Mouse (Mus musculus) megakaryocyte, embryonic 14.5 days (primary cell): ENCODE results near the gene Fgg. TPM values are rescaled to one million over a fixed set of nuclear protein-coding genes. Genes with fewer than 3 reads are reported as not detected.

ENCODE experiments used
- H3K27me3 ChIP-seq: replicated peaks from 2 replicates; pipeline ENCODE3; 2012; ENCODE audit warnings: inconsistent platforms
- H3K36me3 ChIP-seq: replicated peaks from 2 replicates; pipeline ENCODE3; 2012; ENCODE audit warnings: low read length, inconsistent platforms, mixed read lengths
- H3K4me1 ChIP-seq: 2 replicates; pipeline ENCODE4 v1.6.1; 2012; ENCODE audit warnings: inconsistent platforms
- H3K4me3 ChIP-seq: replicated peaks from 2 replicates; pipeline ENCODE3; 2012; ENCODE audit warnings: moderate library complexity, mild to moderate bottlenecking, inconsistent platforms
- H3K9me3 ChIP-seq: 2 replicates; pipeline ENCODE4 v1.6.1; 2012; ENCODE audit warnings: inconsistent platforms
- FLI1 ChIP-seq: IDR thresholded peaks from 2 replicates; pipeline ENCODE4 v1.6.1; 2012; ENCODE audit warnings: low read length, inconsistent platforms, mixed read lengths
- GATA1 ChIP-seq: IDR thresholded peaks from 3 replicates; pipeline ENCODE4 v1.6.1; 2012; ENCODE audit warnings: mixed read lengths, low read length, inconsistent platforms, borderline replicate concordance
- polyA plus RNA-seq: library from polyadenylated mRNA; stranded (reverse); fragments of >175 nt; gene quantifications from 2 replicates; pipeline ENCODE4 v1.2.3, GENCODE M21; 2012; ENCODE audit warnings: low replicate concordance; ENCODE audit not compliant: insufficient read depth

The Fgg gene
- polyA plus RNA-seq, 1 experiment = not detected

DNA sequence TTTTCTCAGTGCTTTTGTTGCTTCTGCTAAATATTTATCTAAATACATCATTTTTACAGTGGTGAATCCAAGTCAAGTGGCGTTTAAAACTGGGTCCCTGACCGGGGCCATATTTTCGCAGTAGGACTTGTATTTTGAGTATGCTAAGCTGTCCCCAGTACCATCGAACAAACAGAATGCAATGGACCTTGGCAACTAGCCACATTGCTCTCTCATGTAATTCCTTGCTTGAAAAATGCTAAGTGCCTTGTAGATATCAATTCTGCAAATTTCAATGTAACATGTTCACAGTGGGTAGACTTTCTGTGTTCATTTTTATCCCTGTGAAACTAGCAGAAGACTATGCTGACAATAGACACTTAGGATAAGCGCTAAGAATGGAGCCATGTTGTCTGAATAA is 13.7 kb downstream of the Fgg start:
- H3K4me3 ChIP-seq = no peak overlapping the region
- H3K27me3 ChIP-seq = peaks cover 2% of the 10 kb centered on the region
- TF ChIP-seq FLI1 = no peak
- TF ChIP-seq GATA1 = no peak
- H3K4me1 ChIP-seq = no peaks in the 10 kb centered on the region; the same call in 1 of the 2 replicates
- H3K9me3 ChIP-seq = 0 out of 2 replicates have a peak, but pooled peaks cover 4% of the 10 kb centered on the region
- no peaks in the 10 kb centered on the region for H3K36me3 ChIP-seq

DNA sequence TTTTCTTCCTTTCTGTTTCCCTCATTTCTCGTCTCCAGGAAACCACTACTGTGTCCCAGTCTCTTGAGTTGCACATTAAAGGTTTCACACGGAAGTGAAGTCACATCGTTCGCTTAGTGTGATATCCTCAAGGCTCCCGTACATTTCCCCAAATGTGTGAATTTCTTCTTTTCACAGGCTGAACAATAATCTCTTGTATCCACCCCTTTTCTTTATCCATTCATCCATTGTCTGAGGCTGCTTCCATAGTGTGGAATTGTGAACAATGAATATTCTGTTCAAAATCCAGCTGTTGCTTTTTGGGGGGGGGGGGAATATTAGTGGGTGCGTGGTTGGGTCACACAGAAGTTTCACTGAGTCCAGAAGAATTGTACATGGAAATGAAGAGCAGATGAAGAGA is 17.5 kb downstream of the Fgg start:
- Histone ChIP-seq H3K27me3 (peaks cover 2% of the 10 kb centered on the region), H3K36me3 (no peaks in the 10 kb centered on the region), H3K4me1 (no peaks in the 10 kb centered on the region), H3K9me3 (0 out of 2 replicates have a peak, but pooled peaks cover 4% of the 10 kb centered on the region), H3K4me3 (no peak overlapping the region)
- TF ChIP-seq GATA1 (no peak), FLI1 (no peak)

DNA sequence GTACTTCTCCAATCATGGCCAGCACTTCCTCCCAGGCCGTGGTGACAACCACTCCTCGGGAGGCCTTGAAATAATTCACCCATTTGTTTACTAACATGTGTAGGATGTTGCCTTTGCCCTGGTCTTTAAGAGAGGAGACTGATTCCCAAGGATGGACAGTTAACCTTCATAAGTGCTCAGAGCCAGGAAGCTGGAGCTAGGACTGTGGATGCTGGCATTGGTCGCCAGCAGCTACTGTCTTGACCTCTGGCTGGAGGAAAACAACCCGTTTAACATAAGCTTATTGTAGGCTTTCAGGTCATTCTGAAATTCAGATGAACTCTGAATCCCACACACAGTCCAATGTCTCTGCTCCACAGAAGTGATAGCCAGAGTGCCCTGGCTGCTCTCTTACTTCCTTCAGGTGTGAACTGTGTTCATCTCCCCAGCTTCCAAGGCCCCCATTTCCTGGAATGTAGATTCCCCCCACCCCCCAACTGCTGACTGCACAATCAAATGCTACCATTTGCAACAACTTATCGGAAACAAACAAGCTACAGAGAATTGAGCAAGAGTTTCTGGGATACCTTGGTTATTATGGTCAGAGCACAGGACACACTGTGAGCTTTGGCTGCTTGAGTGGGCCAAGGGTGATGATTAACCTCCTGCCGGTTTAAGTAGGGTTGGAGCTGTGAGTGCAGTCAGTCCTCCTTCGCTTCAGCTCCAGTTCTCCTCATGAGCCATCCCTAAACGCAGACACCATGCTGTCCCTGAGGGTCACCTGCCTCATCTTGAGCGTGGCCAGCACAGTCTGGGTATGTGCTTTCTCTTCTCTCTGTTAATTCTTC is 18.2 kb downstream of the Fgg start, which contains the start of gene Fga:
Gene Fga, plus strand, starts transcription at position 602 of the 827 bp plus-strand sequence.
- Histone ChIP-seq H3K4me3 (no peak within 1 kb of the TSS), H3K9me3 (no peaks in the 10 kb centered on the region), H3K4me1 (no peaks in the 10 kb centered on the region), H3K36me3 (no peaks in the 10 kb centered on the region), H3K27me3 (peaks cover 2% of the 10 kb centered on the region)
- TF ChIP-seq GATA1 = no peak
- no peak for TF ChIP-seq FLI1

DNA sequence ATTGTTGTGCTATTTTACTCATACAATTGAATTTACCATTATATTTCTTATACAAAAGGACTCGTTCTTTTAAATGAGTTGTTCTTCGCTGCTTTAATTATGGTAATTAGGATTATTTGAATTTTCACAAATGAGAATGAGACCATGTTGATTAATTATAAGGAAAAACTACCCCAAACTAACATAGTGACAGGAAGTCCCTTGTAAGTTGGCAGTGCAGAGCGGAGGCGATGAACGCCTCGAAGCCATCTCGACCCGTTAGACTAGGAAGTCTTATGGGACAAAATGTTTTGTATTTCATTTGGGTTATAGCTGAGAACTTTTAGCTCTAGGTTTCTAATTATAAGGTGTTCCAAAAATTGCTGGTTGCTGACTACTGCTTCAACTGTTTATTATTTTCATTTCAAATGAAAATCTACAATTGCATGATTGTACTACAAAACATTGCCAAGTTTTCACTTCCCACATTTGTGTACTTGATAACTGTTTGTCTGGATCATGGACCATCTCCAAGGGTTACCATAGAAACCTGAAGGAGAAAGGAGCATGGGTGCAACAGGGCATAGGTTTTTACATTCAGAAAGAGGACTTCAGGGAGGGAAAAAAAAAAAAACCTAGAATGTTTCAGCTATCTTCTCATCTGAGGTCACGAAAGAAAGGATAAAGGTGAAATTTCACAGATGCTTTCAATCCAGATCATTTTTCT is 20.2 kb downstream of the Fgg start:
- H3K36me3 ChIP-seq = no peaks in the 10 kb centered on the region
- peaks cover 2% of the 10 kb centered on the region for H3K27me3 ChIP-seq
- H3K4me3 ChIP-seq = no peak overlapping the region
- no peaks in the 10 kb centered on the region for H3K9me3 ChIP-seq
- no peaks in the 10 kb centered on the region for H3K4me1 ChIP-seq
- TF ChIP-seq FLI1 = no peak
- TF ChIP-seq GATA1 = no peak

DNA sequence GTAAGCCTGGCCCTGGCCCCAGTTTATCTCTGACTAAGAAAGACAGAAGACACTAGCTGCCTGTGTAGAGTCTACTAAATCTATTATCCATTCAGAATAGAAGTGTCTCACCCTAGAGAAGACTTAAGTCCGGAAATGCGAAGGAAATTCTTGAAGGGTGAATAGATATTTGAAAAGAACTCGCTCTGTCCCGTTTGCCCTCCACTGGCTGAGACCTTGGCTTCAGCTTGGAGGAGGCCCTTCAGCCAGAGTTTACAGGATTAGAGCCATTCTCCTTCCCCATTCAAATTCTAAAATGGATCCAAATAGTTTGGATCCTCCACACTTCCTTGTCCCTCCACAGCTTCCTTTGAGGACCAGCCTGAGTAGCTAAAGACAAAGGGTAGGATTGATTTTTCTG is 22.8 kb downstream of the Fgg start:
- Histone ChIP-seq H3K36me3 (no peaks in the 10 kb centered on the region), H3K27me3 (peaks cover 7% of the 10 kb centered on the region), H3K4me3 (no peak overlapping the region), H3K4me1 (no peaks in the 10 kb centered on the region), H3K9me3 (peaks cover 4% of the 10 kb centered on the region; the same call in 1 of the 2 replicates)
- no peak for TF ChIP-seq GATA1
- no peak for TF ChIP-seq FLI1

DNA sequence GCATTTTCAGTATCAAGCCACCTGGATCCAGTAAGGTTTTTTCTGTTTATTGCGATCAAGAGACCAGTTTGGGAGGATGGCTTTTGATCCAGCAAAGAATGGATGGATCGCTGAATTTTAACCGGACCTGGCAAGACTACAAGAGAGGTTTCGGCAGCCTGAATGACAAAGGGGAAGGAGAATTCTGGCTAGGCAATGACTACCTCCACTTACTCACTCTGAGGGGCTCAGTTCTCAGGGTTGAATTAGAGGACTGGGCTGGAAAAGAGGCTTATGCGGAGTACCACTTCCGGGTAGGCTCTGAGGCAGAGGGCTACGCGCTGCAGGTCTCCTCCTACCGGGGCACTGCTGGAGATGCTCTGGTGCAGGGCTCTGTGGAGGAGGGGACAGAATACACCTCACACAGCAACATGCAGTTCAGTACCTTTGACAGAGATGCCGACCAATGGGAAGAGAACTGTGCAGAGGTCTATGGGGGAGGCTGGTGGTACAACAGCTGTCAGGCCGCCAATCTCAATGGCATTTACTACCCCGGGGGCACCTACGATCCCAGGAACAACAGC is 25.3 kb downstream of the Fgg start:
- no peaks in the 10 kb centered on the region for H3K4me1 ChIP-seq
- no peaks in the 10 kb centered on the region for H3K36me3 ChIP-seq
- no peak for TF ChIP-seq GATA1
- TF ChIP-seq FLI1 = no peak
- no peak overlapping the region for H3K4me3 ChIP-seq
- H3K27me3 ChIP-seq = peaks cover 4% of the 10 kb centered on the region
- peaks cover 4% of the 10 kb centered on the region; the same call in 1 of the 2 replicates for H3K9me3 ChIP-seq

DNA sequence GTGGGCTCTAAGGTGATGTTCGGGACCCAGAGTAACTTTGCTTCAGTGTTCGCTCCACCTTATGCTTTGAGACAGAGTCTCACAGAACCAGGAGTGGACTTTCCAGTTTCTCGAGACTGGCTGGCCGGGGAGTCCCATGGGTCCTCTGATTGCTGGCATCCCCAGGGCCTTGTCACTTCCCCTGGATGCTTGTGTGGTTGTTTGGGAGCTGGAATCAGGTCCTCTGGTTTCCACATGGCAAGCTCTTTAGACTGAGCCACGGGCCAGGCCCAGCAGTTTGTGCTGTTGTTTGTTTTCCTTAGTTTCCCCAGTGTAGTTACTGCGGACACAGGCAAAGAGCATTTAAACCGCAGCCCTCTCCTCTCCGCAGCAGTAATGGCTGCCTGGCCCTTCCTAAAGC is 26.3 kb downstream of the Fgg start:
- Histone ChIP-seq H3K36me3 (no peaks in the 10 kb centered on the region), H3K27me3 (peaks cover 4% of the 10 kb centered on the region), H3K4me1 (no peaks in the 10 kb centered on the region), H3K4me3 (no peak overlapping the region), H3K9me3 (peaks cover 4% of the 10 kb centered on the region; the same call in 1 of the 2 replicates)
- no peak for TF ChIP-seq FLI1
- no peak for TF ChIP-seq GATA1

DNA sequence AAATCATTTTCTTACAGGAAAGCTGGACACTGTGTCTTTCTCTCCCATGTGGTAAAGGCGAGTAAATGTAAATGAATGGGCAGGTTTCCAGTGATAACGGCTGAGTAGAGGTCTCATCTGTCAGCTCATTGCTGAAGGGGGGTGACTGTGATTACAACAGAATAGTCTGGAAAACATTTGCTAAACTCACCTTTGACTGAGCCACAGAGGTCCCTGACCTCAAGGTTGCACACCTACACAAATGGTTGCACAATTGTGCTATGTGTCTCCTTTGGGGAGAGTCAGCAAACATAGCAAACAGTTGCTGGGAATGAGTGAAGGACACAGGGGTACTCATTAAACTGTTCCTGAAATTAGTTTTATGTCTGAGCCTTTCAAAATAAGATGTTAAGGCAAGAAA is 31.3 kb downstream of the Fgg start:
- TF ChIP-seq GATA1 (no peak), FLI1 (no peak)
- peaks cover 4% of the 10 kb centered on the region for H3K27me3 ChIP-seq

DNA sequence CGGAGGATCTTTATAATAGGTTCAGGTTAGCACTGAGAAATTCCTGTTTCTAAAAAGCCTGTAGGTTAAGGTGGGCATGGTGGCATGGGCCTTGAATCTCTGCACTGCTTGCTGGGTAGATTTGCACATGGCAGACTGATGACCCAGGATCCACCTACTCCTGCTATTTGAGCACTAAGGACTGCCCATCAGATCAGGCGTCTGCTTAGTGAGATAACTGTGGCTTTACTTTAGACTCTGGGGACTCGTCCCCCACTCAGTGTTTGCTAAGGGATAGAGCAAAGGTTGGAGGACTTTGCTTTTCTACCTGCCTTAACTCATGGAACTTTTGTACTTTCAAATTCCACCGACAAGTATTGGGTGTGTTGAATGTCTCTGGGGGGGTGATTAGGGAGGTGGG is 32.1 kb downstream of the Fgg start:
- TF ChIP-seq GATA1 (no peak), FLI1 (no peak)
- H3K27me3 ChIP-seq = peaks cover 4% of the 10 kb centered on the region

More for the DNA sequence above, 31.3 kb downstream of the Fgg start:
- no peaks in the 10 kb centered on the region for H3K36me3 ChIP-seq
- H3K4me1 ChIP-seq = no peaks in the 10 kb centered on the region
- no peaks in the 10 kb centered on the region for H3K9me3 ChIP-seq
- no peak overlapping the region for H3K4me3 ChIP-seq

DNA sequence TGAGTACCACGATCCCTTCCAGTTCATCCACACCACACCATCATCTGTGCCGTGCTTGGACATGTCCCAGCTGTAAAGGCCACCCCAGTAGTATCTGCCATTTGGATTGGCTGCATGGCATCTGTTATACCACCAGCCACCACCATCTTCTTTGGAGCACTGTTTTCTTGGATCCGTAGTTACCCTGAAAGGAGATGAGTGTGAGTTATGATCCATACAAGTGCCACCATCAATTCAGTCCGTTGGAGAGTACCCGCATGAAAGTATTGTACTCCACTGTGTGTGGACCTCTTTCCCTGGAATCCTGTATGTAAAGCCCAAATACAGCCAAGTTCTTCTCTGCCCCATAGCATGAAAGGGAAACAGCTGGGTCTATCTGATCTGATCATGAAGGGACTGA is 34.9 kb downstream of the Fgg start:
- H3K4me1 ChIP-seq = no peaks in the 10 kb centered on the region
- H3K9me3 ChIP-seq = no peaks in the 10 kb centered on the region
- H3K27me3 ChIP-seq = peaks cover 6% of the 10 kb centered on the region
- H3K4me3 ChIP-seq = no peak overlapping the region
- TF ChIP-seq GATA1 = no peak
- TF ChIP-seq FLI1 = no peak
- no peaks in the 10 kb centered on the region for H3K36me3 ChIP-seq

More for the DNA sequence above, 32.1 kb downstream of the Fgg start:
- no peaks in the 10 kb centered on the region for H3K36me3 ChIP-seq
- no peaks in the 10 kb centered on the region for H3K9me3 ChIP-seq
- no peaks in the 10 kb centered on the region for H3K4me1 ChIP-seq
- H3K4me3 ChIP-seq = no peak overlapping the region

DNA sequence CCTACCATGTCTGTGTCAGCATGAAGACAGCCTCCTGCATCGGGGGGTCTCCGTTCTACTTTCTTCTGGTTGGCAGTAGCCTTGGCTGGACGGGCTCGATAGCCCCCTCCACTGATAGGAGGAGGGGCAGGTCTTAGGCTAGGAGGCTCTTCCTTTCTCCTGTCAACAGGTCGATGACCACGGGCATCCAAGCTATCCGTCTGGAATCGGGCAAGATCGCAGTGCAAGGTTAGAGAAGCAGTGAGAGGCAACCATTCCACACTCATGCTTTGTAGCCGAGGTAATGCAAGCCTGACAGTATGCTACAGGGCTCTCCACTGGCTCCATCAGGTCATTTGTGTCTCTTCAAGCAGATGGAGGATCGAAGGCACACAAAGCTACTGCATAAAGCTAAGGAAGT is 39.1 kb downstream of the Fgg start:
- Histone ChIP-seq H3K27me3 (peaks cover 6% of the 10 kb centered on the region), H3K36me3 (no peaks in the 10 kb centered on the region), H3K9me3 (no peaks in the 10 kb centered on the region), H3K4me3 (no peak overlapping the region), H3K4me1 (no peaks in the 10 kb centered on the region)
- TF ChIP-seq FLI1 = no peak
